Mouse (Mus musculus): ENCODE results near the gene Tnfrsf25.

Gene Tnfrsf25

GRCm38 (mm10) chr4:152115921-152116612 is at the start of gene Tnfrsf25:
Gene Tnfrsf25, plus strand, starts transcription at chr4:152115934.
- DNase-seq (ENCODE audit: low spot score): no peak

- no peak for DNase-seq (ENCODE audit: low spot score)
Measured at GRCm38 (mm10) chr4:152067280-152067679, 48.5 kb upstream of the Tnfrsf25 start.

- no peak for DNase-seq (ENCODE audit: low spot score)
Measured at GRCm38 (mm10) chr4:152068166-152068724, 47.5 kb upstream of the Tnfrsf25 start.

GRCm38 (mm10) chr4:152069245-152069644 is 46.5 kb upstream of the Tnfrsf25 start:
- DNase-seq (ENCODE audit: low spot score): no peak

GRCm38 (mm10) chr4:152070494-152071396 is 45.0 kb upstream of the Tnfrsf25 start:
- DNase-seq (ENCODE audit: low spot score): no peak

- DNase-seq (ENCODE audit: low spot score): no peak
Measured at GRCm38 (mm10) chr4:152072121-152072601, 43.6 kb upstream of the Tnfrsf25 start, which contains the start of gene Plekhg5. Gene Plekhg5, plus strand, starts transcription at chr4:152072498.

GRCm38 (mm10) chr4:152072655-152073054 is 43.1 kb upstream of the Tnfrsf25 start:
- DNase-seq (ENCODE audit: low spot score): no peak

GRCm38 (mm10) chr4:152073715-152074114 is 42.0 kb upstream of the Tnfrsf25 start:
- DNase-seq (ENCODE audit: low spot score): no peak

GRCm38 (mm10) chr4:152074548-152074947 is 41.2 kb upstream of the Tnfrsf25 start:
- no peak for DNase-seq (ENCODE audit: low spot score)

GRCm38 (mm10) chr4:152077191-152077590 is 38.5 kb upstream of the Tnfrsf25 start:
- DNase-seq (ENCODE audit: low spot score): no peak

GRCm38 (mm10) chr4:152078105-152078530 is 37.6 kb upstream of the Tnfrsf25 start:
- no peak for DNase-seq (ENCODE audit: low spot score)

GRCm38 (mm10) chr4:152079261-152079660 is 36.5 kb upstream of the Tnfrsf25 start:
- DNase-seq (ENCODE audit: low spot score): no peak

- no peak for DNase-seq (ENCODE audit: low spot score)
Measured at GRCm38 (mm10) chr4:152079931-152080330, 35.8 kb upstream of the Tnfrsf25 start.

- no peak for DNase-seq (ENCODE audit: low spot score)
Measured at GRCm38 (mm10) chr4:152083611-152084220, 32.0 kb upstream of the Tnfrsf25 start.

GRCm38 (mm10) chr4:152084616-152085015 is 31.1 kb upstream of the Tnfrsf25 start:
- DNase-seq (ENCODE audit: low spot score): no peak

- no peak for DNase-seq (ENCODE audit: low spot score)
Measured at GRCm38 (mm10) chr4:152086505-152087210, 29.1 kb upstream of the Tnfrsf25 start.

GRCm38 (mm10) chr4:152087211-152088081 is 28.3 kb upstream of the Tnfrsf25 start:
- DNase-seq (ENCODE audit: low spot score): no peak

GRCm38 (mm10) chr4:152088133-152088532 is 27.6 kb upstream of the Tnfrsf25 start:
- DNase-seq (ENCODE audit: low spot score): no peak

- DNase-seq (ENCODE audit: low spot score): no peak
Measured at GRCm38 (mm10) chr4:152088556-152089120, 27.1 kb upstream of the Tnfrsf25 start.

- no peak for DNase-seq (ENCODE audit: low spot score)
Measured at GRCm38 (mm10) chr4:152090191-152090590, 25.5 kb upstream of the Tnfrsf25 start.
